Mouse (Mus musculus): ENCODE measurements around the gene Ppp2r2c.

Gene Ppp2r2c

GRCm38 (mm10) chr5:36898415-36899109, 30.2 kb downstream of the Ppp2r2c start:
- DNase-seq: no peak

GRCm38 (mm10) chr5:36899392-36899791, 31.1 kb downstream of the Ppp2r2c start:
- DNase-seq: no peak

- DNase-seq: peak; percentile 47
Observed at GRCm38 (mm10) chr5:36900189-36900619, 31.9 kb downstream of the Ppp2r2c start.

- no peak for DNase-seq
Observed at GRCm38 (mm10) chr5:36902807-36903206, 34.5 kb downstream of the Ppp2r2c start.

GRCm38 (mm10) chr5:36904131-36904530, 35.8 kb downstream of the Ppp2r2c start:
- no peak for DNase-seq

GRCm38 (mm10) chr5:36904703-36905102, 36.4 kb downstream of the Ppp2r2c start:
- DNase-seq: no peak

GRCm38 (mm10) chr5:36905216-36905615, 36.9 kb downstream of the Ppp2r2c start:
- DNase-seq: no peak

- DNase-seq: no peak
Observed at GRCm38 (mm10) chr5:36907695-36908094, 39.4 kb downstream of the Ppp2r2c start.

GRCm38 (mm10) chr5:36909545-36909944, 41.2 kb downstream of the Ppp2r2c start:
- DNase-seq: no peak

- no peak for DNase-seq
Observed at GRCm38 (mm10) chr5:36910980-36911379, 42.7 kb downstream of the Ppp2r2c start.

- no peak for DNase-seq
Observed at GRCm38 (mm10) chr5:36911759-36912352, 43.5 kb downstream of the Ppp2r2c start.

- DNase-seq: no peak
Observed at GRCm38 (mm10) chr5:36912602-36913310, 44.4 kb downstream of the Ppp2r2c start.

GRCm38 (mm10) chr5:36915256-36915655, 46.9 kb downstream of the Ppp2r2c start:
- DNase-seq: no peak

GRCm38 (mm10) chr5:36916581-36916980, 48.3 kb downstream of the Ppp2r2c start:
- DNase-seq: no peak

- DNase-seq: no peak
Observed at GRCm38 (mm10) chr5:36917245-36917644, 48.9 kb downstream of the Ppp2r2c start.

GRCm38 (mm10) chr5:36918016-36918415, 49.7 kb downstream of the Ppp2r2c start:
- DNase-seq: no peak

- DNase-seq: peak; percentile 3
Observed at GRCm38 (mm10) chr5:36920072-36920471, 51.8 kb downstream of the Ppp2r2c start.

GRCm38 (mm10) chr5:36921871-36922270, 53.6 kb downstream of the Ppp2r2c start:
- DNase-seq: no peak

- no peak for DNase-seq
Observed at GRCm38 (mm10) chr5:36922811-36923210, 54.5 kb downstream of the Ppp2r2c start.

- DNase-seq: no peak
Observed at GRCm38 (mm10) chr5:36923826-36924700, 55.8 kb downstream of the Ppp2r2c start.

- DNase-seq: no peak
Observed at GRCm38 (mm10) chr5:36928701-36929100, 60.4 kb downstream of the Ppp2r2c start.

- no peak for DNase-seq
Observed at GRCm38 (mm10) chr5:36929376-36929775, 61.1 kb downstream of the Ppp2r2c start.

- DNase-seq: no peak
Observed at GRCm38 (mm10) chr5:36933383-36933782, 65.1 kb downstream of the Ppp2r2c start.
